Mouse (Mus musculus) cerebellum, adult 9-10 months (tissue): ENCODE measurements around the gene Atg4d.
A peak's percentile ranks its signal among the peaks of the same experiment; 100 is the strongest.
"Not testable (repeated sequence)": the region's sequence is repeated elsewhere in the genome, so short reads cannot be mapped to it uniquely, and the experiment has no call there.

Source experiments
- DNase-seq: peaks from one replicate; pipeline ENCODE4 v3.0.0; 2022

The Atg4d gene

GRCm38 (mm10) chr9:21315421-21315820, 50.3 kb downstream of the Atg4d start:
- no peak for DNase-seq

GRCm38 (mm10) chr9:21316696-21317095, 51.6 kb downstream of the Atg4d start:
- no peak for DNase-seq

GRCm38 (mm10) chr9:21318792-21319191, 53.7 kb downstream of the Atg4d start:
- DNase-seq = no peak

GRCm38 (mm10) chr9:21319503-21319902, 54.4 kb downstream of the Atg4d start:
- no peak for DNase-seq

GRCm38 (mm10) chr9:21320280-21320618, 55.2 kb downstream of the Atg4d start:
- DNase-seq = no peak

GRCm38 (mm10) chr9:21320619-21321512, 55.8 kb downstream of the Atg4d start, which contains the start of gene Slc44a2:
Gene Slc44a2, plus strand, starts transcription at chr9:21320698.
- peak; percentile 84 for DNase-seq

- DNase-seq = peak; percentile 34
These were observed 56.4 kb downstream of the Atg4d start for GRCm38 (mm10) chr9:21321513-21321835.

- DNase-seq = peak; percentile 27
These were observed 57.3 kb downstream of the Atg4d start for GRCm38 (mm10) chr9:21322211-21322916.

- not testable (repeated sequence) for DNase-seq
These were observed 57.8 kb downstream of the Atg4d start for GRCm38 (mm10) chr9:21322917-21323297.

- DNase-seq = no peak
These were observed 59.2 kb downstream of the Atg4d start for GRCm38 (mm10) chr9:21324269-21324668.
